Mouse (Mus musculus): ENCODE measurements around the gene Btbd18.

The Btbd18 gene

GRCm38 (mm10) chr2:84695007-84695695, 36.3 kb downstream of the Btbd18 start:
- in situ Hi-C loops (cut with MboI, MseI): no loop called here

- in situ Hi-C loops (cut with MboI, MseI): no loop called here
These were observed 44.6 kb downstream of the Btbd18 start for GRCm38 (mm10) chr2:84703497-84703896.

GRCm38 (mm10) chr2:84704329-84704728, 45.5 kb downstream of the Btbd18 start:
- in situ Hi-C loops (cut with MboI, MseI): no loop called here

GRCm38 (mm10) chr2:84705295-84705694, 46.4 kb downstream of the Btbd18 start:
- in situ Hi-C loops (cut with MboI, MseI): no loop called here

GRCm38 (mm10) chr2:84707523-84707922, 48.6 kb downstream of the Btbd18 start:
- in situ Hi-C loops (cut with MboI, MseI): no loop called here

- in situ Hi-C loops (cut with MboI, MseI): no loop called here
These were observed 53.0 kb downstream of the Btbd18 start for GRCm38 (mm10) chr2:84711898-84712297.

GRCm38 (mm10) chr2:84714422-84714810, 55.5 kb downstream of the Btbd18 start:
- in situ Hi-C loops (cut with MboI, MseI): no loop called here

- in situ Hi-C loops (cut with MboI, MseI): loop anchor here (5.0 kb wide), 1 partner anchor 38 kb away; the partner anchor contains the start of genes Gm28635, Med19 and Tmx2
These were observed 56.1 kb downstream of the Btbd18 start, which contains the start of gene Zdhhc5 for GRCm38 (mm10) chr2:84714811-84715561. TSS of gene Zdhhc5 (minus strand) at chr2:84715180.

- in situ Hi-C loops (cut with MboI, MseI): loop anchor here (5.0 kb wide), 1 partner anchor 38 kb away; the partner anchor contains the start of genes Gm28635, Med19 and Tmx2
These were observed 56.9 kb downstream of the Btbd18 start for GRCm38 (mm10) chr2:84715562-84716361.

GRCm38 (mm10) chr2:84716423-84717355, 57.8 kb downstream of the Btbd18 start:
- in situ Hi-C loops (cut with MboI, MseI): loop anchor here (5.0 kb wide), 1 partner anchor 39 kb away; the partner anchor contains the start of genes Gm28635, Med19 and Tmx2

GRCm38 (mm10) chr2:84717357-84717756, 58.5 kb downstream of the Btbd18 start:
- in situ Hi-C loops (cut with MboI, MseI): loop anchor here (5.0 kb wide), 1 partner anchor 40 kb away; the partner anchor contains the start of genes Gm28635, Med19 and Tmx2
